Mouse (Mus musculus): ENCODE measurements around the gene Rfk.

The Rfk gene

DNA sequence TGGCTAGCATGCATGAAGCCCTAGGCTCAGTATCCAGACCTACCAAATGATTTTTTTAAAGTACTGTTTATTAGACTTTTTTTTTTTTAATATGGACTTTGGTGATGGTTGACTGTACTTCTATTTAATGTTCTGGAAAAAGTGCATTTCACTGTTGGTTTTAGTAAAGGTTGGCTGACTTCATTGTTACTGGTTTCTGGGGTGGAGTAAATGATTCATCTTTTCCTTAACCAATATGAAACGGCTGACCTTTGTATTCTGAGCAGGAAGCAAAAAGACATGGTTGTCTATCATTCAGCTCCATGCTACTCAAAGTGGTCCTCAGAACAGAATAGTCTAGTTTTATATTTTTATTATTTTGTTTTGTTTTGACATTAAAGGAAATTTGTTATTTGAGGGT, 8.4 kb upstream of the Rfk start:
- no peak for DNase-seq

DNA sequence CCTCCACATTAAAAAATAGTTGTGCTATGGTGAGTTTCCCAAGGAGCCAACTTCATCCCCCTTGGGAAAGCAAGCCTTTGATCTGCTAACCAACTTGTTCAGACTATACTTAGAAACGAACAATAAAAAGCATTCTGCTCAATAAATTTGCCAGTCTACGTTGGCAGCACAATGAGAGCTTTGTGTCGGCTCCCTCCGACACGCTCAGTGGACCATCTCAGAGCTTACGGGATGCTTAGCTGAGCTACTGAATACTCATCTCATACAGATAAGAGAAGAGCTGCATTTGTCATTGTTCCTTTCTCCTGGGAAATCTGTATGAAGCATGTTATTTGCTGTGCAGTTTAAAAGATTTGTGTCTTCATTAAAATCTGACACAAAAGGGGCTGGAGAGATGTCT, 7.4 kb upstream of the Rfk start:
- DNase-seq, result no peak

DNA sequence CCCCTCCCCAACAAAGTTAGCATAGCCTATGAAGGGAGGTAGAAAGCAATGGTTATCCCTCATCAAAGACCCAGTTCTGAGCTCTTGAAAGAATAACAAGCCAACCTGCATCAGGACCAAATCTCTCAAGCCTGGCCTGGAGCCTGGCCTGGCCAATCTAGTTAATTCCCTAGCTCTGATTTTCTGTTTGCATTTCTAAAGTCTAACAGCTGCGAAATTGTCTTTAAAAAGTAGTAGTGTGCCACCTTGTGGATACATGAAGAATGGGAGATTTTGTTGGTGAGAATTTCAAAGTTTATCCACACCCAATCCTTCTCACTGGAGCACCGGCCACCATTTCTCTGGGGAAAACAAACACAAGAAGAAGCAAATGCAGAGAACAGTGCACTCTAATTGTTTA, 5.4 kb upstream of the Rfk start:
- peak; percentile 30 to 33 for DNase-seq

DNA sequence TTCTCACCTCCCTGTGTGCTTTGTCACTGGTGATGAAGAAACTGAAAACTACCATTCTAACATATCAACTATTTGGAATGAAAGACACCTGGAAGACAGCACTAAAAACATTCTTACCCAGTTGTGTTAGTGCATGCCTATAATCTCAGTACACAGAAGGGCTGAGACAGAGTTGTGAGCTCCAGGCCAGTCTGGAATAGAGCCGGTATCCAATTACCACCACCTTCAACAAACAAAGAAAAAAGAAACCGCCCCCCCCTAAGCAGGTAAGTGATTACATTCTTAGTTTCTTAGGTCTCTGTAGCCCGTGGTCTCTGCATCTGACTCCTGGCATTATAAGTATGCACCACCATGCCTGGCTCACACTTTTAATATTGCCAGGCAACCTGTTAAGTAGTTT, 977 bp upstream of the Rfk start:
- no peak for DNase-seq

DNA sequence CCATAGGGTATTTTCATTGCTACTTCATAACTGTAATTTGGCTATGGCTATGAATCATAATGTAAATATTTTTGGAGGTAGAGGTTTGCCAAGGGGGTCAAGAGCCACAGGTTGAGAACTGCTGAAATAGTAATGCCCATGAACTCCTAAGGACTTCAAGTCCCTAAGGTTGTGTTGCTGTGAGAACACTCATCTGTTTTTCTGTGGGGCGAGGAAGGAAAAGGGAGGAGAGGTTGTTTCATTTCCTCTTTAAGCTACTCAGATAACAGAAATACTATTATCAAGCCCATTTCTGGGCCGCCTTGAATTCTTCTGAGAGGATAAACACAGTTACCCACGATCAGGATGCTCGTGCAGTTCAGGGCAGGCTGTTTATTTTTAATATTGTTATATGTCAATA, 3.0 kb downstream of the Rfk start:
- DNase-seq, result peak; percentile 41 to 45

DNA sequence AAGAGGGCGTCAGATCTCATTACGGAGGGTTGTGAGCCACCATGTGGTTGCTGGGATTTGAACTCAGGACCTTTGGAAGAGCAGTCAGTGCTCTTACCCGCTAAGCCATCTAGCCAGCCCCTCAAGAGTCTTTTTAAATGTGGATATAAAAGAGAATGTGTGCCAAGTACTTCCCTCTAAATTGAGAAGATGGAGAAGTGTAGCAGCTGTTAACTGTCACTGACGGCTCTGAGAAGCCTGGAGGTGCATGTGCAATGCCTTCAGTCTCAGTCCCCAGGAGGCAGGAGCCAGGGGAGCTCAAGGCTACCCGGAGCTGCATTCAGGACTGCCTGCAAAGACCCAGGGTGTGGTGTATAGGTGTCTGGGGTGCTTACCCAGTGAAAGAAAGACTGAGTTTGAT, 4.1 kb downstream of the Rfk start:
- no peak for DNase-seq

DNA sequence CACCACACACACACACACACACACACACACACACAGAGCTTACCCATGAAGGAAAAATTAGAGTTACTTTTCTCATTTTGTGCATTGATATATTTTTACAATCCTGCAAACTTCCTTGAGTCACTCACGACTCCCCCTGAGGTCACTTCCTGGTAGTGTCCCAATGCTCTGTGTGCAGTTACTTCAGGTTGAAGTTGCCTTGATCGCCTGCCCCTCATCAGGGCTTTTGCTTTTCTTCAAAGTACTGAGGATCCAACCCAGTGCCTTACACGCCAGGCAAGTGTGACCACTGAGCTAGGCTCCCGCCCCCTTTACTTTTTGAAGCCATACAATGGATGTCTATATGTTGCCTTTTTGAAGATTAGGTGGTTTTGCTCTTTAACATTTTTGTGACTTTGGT, 6.1 kb downstream of the Rfk start:
- DNase-seq, result no peak

DNA sequence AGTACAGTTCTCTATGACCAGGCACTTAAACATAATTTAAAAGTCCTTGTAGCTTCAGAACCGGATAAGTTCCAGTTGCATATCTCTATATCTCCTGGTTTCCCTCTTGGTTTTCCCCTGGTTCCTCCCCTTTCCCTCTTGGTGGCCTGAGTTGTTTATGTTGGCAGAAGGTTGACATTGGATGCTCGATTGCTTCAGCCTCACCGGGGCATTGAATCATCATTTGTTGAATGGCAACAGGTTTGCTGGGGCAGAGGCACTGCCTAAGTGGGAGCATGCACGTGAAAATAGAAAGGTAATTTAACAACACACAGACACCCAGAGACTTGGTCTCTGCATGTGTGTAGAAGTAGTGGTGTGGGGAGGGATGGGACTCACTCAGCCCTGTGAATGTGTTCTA, 6.7 kb downstream of the Rfk start:
- no peak for DNase-seq

DNA sequence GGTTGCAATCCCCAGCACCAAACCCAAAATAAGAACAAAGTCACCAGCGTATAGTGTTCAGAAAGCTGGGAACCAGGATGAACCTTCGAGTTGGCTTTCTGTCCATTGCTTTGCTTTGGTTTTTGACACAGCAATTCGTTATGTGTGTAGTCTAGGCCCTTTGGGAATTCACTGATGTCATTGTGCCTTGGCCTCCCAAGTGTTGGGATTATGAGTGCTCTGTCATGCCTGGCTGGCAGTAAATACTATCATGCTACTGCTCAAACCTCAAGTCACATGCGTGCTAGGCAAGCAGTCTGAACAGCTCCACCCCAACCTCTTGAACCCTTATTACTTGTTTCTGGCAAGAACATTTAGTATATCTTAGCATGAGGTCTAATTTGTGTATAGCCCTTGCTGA, 9.3 kb downstream of the Rfk start:
- no peak for DNase-seq

DNA sequence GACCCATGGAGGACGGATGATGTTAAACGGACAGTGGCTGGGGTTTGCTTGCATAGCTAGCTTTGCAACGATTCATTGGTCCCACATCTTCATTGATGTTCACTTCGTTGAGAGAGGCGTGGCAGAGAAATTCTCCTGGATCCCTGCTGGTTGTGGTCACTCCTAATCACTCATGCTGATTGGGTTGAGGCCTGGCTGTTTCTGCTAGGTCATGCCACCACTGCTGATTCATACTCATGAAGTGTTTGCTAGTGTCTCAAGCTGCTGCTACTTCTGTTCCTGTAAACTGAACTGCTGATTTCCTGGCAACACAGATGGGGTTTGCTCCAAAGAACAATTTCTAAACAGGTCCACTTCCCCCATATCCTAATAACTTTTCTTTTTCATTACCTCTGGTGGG, 13.0 kb downstream of the Rfk start:
- no peak for DNase-seq

DNA sequence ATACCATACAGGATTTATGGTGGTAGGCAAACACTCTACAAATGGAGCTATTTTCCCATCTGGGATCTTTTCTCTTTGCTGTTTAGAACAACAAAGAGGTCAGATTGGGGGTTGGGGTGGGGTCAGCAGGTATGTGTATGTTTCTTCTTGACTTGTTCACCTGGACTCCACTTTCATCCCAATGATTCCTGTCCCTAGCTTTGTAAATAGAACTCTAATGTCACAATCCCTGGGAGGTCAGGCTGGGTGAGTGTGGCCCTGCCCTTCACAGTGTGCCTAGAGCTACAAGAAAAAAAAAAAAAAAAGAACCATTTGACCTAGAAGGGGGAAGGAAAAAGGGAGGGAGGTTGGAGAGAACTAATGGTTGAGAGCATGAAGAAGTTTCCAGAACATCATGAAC, 14.7 kb downstream of the Rfk start:
- DNase-seq, result no peak

DNA sequence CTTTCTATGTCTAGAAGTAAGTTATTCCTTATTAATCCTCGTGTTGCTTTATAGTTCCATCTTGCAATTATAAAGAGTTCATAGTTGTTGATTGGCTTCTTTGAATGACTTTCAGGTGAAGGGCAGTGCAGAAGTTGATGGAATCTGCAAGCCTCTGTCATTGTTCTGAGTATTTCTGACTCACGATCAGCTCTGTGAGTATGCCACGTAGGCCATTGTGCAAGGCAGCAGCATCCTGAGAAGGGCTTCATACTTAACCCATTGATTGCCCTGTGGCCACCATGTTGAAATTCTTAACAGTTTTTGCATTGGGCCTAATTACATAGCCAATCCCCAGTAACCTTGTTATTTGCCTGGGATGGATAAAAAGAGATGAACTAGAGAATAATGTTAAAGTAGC, 15.5 kb downstream of the Rfk start:
- no peak for DNase-seq

DNA sequence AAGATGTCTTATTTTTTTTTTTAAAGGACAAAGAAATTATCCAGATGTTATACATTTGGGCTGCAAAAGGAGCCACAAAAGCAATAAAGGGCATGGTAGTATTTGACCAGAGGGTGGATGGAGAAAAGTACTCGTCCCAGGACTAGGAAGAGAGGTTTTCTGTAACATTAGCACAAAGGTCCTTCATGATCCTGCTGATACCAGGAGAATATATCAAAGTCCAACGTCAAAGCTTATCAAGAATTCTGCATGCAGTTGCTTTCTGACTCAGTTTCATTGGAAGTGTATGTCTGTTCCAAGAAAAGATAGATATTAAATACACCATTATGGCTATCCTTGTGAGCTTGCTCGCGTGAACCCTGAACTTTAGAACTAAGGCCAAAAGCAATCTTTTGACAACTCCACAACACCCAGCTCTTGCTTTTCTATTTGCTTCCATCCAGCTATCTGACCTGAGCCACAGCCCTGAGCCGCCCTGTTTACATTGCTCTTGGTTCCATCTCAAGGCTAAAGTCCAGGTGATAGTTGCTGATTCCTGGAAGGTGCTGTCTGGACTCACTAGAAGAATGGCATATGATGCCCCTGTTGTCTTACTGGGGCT, 16.7 kb downstream of the Rfk start:
- no peak for DNase-seq

DNA sequence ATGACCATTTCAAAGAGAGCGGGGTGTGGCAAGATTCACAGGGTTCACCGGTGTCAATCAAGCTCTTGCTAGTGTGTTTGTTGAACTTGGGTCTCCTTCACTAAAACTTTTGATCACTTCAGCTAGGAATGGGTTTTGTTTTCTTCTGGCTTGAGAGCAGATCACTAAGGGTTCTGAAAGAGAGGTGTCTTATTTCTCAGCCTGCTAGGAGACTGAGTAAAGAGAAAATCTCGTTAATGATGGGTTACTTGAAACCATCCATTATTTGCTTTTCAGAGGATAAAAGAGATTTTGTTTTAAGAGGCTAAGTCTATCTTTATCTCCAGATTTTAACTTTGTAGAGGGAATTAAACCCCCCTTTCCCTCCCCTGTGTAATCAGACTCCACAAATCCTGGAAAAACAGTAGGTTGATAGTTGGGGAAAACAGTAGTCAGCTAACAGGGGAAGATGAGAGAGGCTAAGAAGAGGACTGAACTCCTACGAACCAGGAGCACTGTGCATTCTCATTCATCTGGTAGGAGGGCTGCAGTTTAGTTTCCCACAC, 19.1 kb downstream of the Rfk start:
- DNase-seq, result no peak

DNA sequence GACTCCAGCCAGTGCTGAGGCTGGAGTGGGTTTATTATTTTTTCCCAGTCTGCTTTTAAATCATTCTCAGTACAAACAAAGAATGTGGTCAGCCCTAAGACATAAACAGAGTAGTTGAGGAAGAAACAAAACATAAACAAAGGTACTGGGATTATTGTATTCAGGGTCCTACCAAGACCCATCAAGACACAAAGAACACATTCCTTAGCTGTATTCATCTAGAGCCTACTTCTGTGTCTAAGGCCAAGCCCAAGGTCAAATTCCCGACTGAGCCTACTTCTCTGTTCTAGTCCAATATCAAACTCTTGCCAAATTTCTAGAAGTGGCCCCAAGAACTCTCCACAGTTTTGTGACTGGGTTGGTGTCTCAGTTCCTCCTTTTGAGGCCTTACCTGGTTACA, 24.0 kb downstream of the Rfk start:
- DNase-seq, result no peak

DNA sequence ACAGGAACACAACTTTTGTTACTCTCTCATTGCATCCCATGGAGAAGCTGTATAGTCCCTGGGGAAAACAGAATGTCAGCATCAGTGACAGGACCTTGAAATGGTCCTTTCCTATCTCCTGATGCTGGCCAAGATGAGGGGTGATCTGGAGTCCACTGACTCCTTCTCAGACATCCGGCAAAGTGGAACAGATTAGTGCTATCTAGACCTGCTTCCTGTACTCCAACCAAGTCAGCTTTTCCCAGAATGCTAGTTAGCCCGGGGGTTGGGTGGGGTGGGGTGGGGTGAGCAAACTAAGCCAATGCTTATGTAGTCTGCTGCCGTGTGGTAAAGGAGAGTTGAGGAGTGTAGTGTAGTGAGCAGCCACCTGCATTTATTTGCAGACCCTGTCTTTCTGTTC, 29.5 kb downstream of the Rfk start:
- DNase-seq, result no peak

DNA sequence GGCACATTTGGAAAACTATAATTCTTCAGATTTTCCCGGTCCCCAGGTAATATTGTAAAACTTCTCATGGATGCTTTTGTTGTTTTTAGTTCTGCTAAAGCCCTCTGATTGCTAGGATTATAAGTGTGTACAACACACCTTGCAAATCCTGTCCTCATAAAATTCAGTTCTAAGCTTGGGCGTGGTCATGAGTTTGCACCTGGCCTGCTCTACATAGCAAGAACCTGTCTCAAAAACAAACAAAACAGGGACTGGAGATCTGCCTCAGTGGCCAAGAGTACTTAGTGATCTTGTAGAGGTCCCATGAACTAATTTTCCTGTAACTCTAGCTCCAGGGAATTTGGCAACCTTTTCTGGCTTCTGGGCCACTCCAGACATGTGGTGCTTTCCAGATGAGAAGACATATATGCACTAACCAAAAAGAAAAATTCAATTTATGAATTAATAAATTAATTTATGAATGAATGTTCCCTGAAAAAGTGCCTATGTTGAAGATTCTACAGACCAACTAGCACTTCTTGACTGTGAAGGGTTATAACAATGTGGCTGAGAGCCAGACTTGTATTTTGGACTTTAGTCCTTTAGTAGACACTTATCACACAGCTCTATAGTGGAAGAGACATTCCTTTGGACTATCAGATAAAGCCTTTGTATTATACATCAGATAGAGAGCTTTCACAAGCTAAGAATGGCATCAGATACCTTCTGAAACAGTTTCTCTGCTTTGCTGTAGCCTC, 34.1 kb downstream of the Rfk start:
- DNase-seq, result no peak

DNA sequence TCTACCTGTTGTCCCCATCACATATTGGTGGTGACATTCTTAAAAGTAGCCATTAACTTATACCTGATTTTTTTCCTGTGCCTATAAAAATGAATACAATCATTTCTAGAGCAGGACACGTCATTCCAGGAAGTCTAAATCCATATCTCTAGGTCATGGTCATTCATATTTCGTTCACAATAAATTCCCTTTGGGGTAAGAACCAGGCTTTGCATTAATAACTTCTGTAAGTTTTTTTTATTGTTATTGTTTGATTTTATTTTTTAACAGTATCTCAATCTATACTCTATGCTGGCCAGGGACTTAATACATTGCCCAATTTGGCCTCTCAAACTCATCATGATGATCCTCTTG, 34.7 kb downstream of the Rfk start:
- no peak for DNase-seq

DNA sequence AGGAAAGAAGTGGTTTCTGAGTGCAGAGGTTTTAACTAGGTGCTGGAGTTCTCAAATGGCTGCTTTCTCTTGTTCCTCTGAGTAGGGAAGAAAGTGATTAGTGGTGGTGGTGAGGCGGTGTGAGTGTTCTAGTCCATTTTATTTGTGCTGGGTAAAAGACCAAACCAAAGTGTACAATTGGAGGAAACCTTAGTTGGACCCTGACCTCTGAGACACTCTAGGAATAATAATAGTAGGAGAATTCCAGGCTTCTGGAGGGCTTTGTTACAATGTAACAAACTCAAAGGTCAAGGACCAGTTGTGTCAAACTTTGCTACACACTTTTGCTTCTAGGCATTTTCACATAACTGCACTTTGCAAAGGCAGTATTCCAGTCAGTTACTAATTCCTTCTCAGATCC, 42.8 kb downstream of the Rfk start:
- no peak for DNase-seq

DNA sequence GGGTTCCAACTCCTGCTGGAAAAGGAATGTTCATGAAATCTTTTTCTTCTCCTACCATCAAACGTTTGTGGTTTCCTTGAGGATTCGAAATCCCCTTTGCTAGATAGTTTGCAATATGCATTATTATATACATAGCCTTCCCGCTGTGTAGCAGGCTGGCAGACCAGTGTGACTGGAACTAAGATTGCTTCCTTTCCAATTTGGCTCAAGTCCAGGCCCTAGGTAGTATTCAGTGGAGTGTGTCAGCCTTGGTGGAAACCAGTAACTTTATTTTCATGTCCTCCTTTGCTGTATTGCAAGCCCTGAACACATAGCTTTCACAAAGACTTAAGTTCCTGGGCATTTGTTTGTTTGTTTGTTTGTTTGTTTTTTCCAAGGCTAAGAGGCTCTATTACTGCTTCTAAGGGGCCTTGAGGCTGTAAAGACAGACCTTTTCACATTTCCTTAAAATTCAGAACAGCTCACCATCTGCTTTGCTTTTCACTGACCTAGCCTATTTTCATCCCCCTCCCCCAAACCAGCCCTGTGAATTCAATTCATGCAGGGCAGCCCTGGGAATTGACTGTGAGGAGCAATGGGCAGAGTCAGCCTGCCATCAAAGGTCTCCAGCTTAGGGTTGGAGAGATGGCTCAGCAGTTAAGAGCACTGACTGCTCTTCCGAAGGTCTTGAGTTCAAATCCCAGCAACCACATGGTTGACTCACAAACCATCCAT, 45.8 kb downstream of the Rfk start:
- DNase-seq, result no peak

DNA sequence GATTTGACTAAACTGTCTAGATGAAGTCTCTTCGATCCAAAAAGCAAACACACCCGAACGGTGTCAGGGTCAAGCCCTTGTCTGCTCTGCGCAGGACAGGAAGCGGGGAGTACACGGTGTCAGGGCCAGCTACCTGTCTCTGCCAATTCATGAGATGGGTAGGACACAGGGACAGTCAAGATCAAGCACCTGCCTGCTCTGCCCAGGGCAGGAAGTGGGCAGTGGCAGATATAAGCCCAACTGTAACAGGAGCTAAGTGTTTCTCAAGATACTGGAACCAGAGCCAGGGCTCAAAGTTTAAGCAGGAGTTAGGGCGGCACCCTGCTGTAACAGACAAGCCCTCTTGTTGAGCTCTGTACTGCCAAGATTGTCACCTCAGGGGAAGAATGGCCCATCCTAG, 49.7 kb downstream of the Rfk start:
- no peak for DNase-seq

All from B cell, adult 2 months (primary cell).